Mouse (Mus musculus) kidney, postnatal 0 days (tissue): Measurements from ENCODE around the gene AI481877. TPM values are rescaled to one million over a fixed set of nuclear protein-coding genes. Genes with fewer than 3 reads are reported as not detected.

Source experiments
- ATAC-seq: fragments of 200-750 bp; cut with Nextera tagmentation; replicated peaks from 2 replicates; pipeline ENCODE4 v1.8.0; 2017; ENCODE audit warnings: low read depth, moderate number of reproducible peaks, moderate TSS enrichment, moderate library complexity; ENCODE audit not compliant: low FRiP score
- DNase-seq: peaks from one replicate; pipeline ENCODE4 v3.0.0-alpha.2; 2016; ENCODE audit warnings: low spot score
- H3K27ac ChIP-seq: fragments of 300-500 bp; sonication (generic); 2 replicates; pipeline ENCODE4 v1.5.1; 2014; ENCODE audit warnings: mild to moderate bottlenecking
- H3K27me3 ChIP-seq: fragments of 300-500 bp; sonication (generic); 2 replicates; pipeline ENCODE4 v1.6.1; 2014; ENCODE audit warnings: low read length, mixed read lengths; ENCODE audit not compliant: insufficient read depth
- H3K36me3 ChIP-seq: fragments of 300-500 bp; sonication (generic); 2 replicates; pipeline ENCODE4 v1.6.1; 2014; ENCODE audit warnings: low read length, mixed read lengths; ENCODE audit not compliant: insufficient read depth
- H3K4me1 ChIP-seq: fragments of 300-500 bp; sonication (generic); replicated peaks from 2 replicates; pipeline ENCODE4 v1.6.1; 2014; ENCODE audit warnings: antibody characterized with exemption, low read length, mixed read lengths; ENCODE audit not compliant: insufficient read depth
- H3K4me2 ChIP-seq: fragments of 300-500 bp; sonication (generic); 2 replicates; pipeline ENCODE4 v1.6.1; 2014; ENCODE audit warnings: mild to moderate bottlenecking, low read length, moderate library complexity, mixed read lengths
- H3K4me3 ChIP-seq: fragments of 300-500 bp; sonication (generic); replicated peaks from 2 replicates; pipeline ENCODE4 v1.5.1; 2014; ENCODE audit warnings: low read depth, low read length
- H3K9ac ChIP-seq: fragments of 300-500 bp; sonication (generic); 2 replicates; pipeline ENCODE4 v1.6.1; 2014; ENCODE audit warnings: low read depth, low read length
- H3K9me3 ChIP-seq: fragments of 300-500 bp; sonication (generic); replicated peaks from 2 replicates; pipeline ENCODE4 v1.6.1; 2016; ENCODE audit warnings: low read length, inconsistent platforms, mixed read lengths
- CTCF ChIP-seq: IDR thresholded peaks from 2 replicates; pipeline ENCODE4 v1.5.1; 2016; ENCODE audit warnings: antibody characterized with exemption, low read depth, mild to moderate bottlenecking, moderate library complexity
- WGBS: fragments of 180-500 bp; shearing (Covaris S2); extraction: QIAGEN DNeasy Blood & Tissue Kit; methylation state at CpG from one replicate; pipeline ENCODE4 v1.1.7; 2014; 5-methylcytosine and 5-hydroxymethylcytosine counted together
- polyA plus RNA-seq: library from polyadenylated mRNA; unstranded; fragments of >200 nt; fragmentation: Nextera tagmentation; extraction: Ambion mirVana; gene quantifications from 2 replicates; pipeline ENCODE4 v1.2.1, GENCODE M21; 2015

Gene AI481877
- polyA plus RNA-seq, 1 experiment from 2014 or later, result not detected

DNA sequence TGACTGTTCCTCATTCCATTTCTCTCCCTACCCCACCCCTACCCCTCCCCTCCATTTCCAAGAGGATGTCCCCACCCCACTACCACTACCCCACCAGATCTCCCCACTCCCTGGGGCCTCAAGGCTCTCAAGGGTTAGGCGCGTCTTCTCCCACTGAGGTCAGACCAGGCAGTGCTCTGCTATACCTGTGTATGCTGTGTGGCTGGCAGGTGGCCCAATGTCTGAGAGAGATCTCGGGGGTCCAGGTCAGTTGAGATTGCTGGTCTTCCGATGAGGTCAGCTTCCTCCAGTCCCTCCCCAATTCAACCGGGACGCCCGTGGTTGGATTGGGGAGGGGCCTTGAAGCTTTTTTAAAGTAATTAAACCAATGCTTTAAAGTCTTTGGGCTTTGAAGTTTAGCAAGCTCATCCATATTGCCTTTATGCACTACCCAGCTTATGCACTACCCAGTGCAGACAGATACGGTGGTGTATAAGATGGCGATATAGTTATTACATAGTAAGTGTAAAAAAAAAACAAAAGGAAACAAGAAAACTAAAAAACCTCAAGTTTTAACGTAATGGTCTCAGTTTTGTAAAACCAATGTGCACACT lies 104.4 kb downstream of the AI481877 start:
- Histone ChIP-seq H3K27me3 (no peaks in the 10 kb centered on the region), H3K4me2 (peak overlapping the region; percentile 84), H3K9me3 (no peaks in the 10 kb centered on the region), H3K36me3 (no peaks in the 10 kb centered on the region), H3K9ac (no peak overlapping the region), H3K27ac (no peak overlapping the region), H3K4me1 (no peaks in the 10 kb centered on the region), H3K4me3 (peak overlapping the region; percentile 80)
- DNase-seq (no peak), ATAC-seq (no peak)
- 71% methylated on average over 10 of the region's 10 CpGs for WGBS
- no peak for TF ChIP-seq CTCF

DNA sequence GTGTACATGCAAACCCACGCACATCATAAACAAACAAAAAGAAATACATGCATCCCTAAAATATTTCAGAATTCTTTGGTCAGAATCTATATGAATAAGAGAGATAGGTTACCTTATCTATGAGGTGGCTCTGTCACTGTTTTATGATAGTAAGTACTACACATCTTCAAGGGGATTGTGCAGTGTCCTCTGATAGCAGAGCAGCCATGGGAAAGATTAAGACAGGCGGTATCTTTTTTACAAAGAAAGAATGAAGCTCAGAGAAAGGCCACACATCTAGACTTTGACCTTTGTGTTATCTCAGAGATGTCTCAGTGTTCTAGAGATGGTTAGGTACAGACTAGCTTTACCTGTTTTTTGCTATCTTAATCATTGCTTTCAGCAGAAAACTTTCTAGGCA lies 121.9 kb downstream of the AI481877 start:
- H3K4me3 ChIP-seq, result no peak overlapping the region
- no peaks in the 10 kb centered on the region for H3K4me1 ChIP-seq
- no peak overlapping the region for H3K9ac ChIP-seq
- ATAC-seq (no peak), DNase-seq (no peak)
- no peaks in the 10 kb centered on the region for H3K9me3 ChIP-seq
- H3K4me2 ChIP-seq, result no peak overlapping the region
- no peak overlapping the region for H3K27ac ChIP-seq
- WGBS, result 92% methylated on average over 2 of the region's 2 CpGs
- no peaks in the 10 kb centered on the region for H3K27me3 ChIP-seq
- H3K36me3 ChIP-seq, result peaks cover 21% of the 10 kb centered on the region; the same call in 1 of the 2 replicates
- TF ChIP-seq CTCF, result no peak

DNA sequence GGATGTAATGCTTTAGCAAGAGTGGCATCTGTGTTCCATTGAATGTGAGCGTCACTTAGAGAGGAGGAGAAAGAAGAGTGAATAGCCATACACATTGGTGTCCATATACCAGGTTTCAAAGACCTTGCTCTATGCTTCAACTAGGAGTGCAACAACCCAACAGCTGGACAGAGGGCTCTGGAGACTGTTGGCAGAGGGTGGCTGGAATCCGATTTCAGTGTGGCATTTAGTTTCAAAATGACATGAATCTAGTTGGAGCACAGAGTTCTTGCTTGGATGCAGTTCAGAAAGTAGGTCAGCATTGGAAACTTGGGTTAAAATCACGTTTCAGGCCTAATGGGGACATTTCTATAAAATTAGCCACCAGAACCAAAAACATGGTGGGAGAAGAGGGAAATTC lies 123.6 kb downstream of the AI481877 start:
- no peak overlapping the region for H3K4me2 ChIP-seq
- 68% methylated on average over 3 of the region's 3 CpGs for WGBS

DNA sequence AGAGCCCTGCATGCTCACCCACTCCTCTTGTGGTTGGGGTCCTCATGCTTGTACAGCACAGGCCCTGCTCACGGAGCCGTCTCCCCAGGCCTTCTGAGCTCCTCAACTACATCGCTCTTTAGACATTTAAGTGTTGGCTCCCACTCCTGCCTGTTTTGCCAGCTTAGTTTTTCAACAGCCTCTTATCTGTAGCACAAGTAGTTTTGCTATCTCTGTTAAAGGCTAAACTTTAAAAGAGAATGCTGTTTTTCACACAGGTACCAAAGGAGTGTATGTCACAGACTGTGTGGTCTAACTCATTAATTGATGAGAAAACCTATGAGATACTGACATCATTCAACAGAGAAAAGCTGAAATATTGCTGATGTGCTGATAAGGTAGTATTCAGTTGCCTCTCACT lies 127.3 kb downstream of the AI481877 start:
- 0 out of 2 replicates have a peak, but pooled peaks cover 4% of the 10 kb centered on the region for H3K36me3 ChIP-seq
- TF ChIP-seq CTCF, result no peak
- H3K9ac ChIP-seq, result no peak overlapping the region
- H3K4me3 ChIP-seq, result no peak overlapping the region
- no peak overlapping the region for H3K4me2 ChIP-seq
- no peak for ATAC-seq
- no peak overlapping the region for H3K27ac ChIP-seq
- H3K9me3 ChIP-seq, result no peaks in the 10 kb centered on the region
- 81% methylated on average over 3 of the region's 3 CpGs for WGBS
- no peaks in the 10 kb centered on the region; the same call in 1 of the 2 replicates for H3K4me1 ChIP-seq
- H3K27me3 ChIP-seq, result no peaks in the 10 kb centered on the region
- DNase-seq, result no peak

More for the DNA sequence above, 123.6 kb downstream of the AI481877 start:
- peaks cover 16% of the 10 kb centered on the region; the same call in 1 of the 2 replicates for H3K36me3 ChIP-seq
- no peaks in the 10 kb centered on the region for H3K4me1 ChIP-seq
- no peaks in the 10 kb centered on the region for H3K9me3 ChIP-seq
- ATAC-seq (no peak), DNase-seq (no peak)
- no peak for TF ChIP-seq CTCF
- no peaks in the 10 kb centered on the region for H3K27me3 ChIP-seq
- H3K27ac ChIP-seq, result no peak overlapping the region
- H3K9ac ChIP-seq, result no peak overlapping the region
- H3K4me3 ChIP-seq, result no peak overlapping the region

DNA sequence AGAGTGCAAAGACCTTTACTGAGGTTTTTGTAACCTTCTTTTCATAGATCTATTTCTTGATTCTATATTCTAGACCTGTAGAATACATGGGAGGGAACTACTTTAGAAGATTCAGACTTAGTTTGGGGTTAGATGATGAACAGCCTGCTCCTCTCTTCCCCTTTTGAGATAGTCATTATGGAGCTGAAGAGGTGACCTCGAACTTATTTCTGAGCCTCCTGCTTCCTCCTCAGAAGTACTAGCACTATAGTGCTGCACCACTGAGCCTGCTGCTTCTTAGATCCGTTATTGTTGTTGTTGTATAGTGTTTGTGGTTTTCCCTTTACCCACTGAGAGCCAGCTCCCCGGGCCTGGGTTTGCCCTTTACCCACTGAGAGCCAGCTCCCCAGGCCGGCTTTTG lies 129.1 kb downstream of the AI481877 start:
- TF ChIP-seq CTCF, result no peak
- no peak overlapping the region for H3K9ac ChIP-seq
- no peak overlapping the region for H3K4me2 ChIP-seq
- H3K9me3 ChIP-seq, result no peaks in the 10 kb centered on the region
- H3K27me3 ChIP-seq, result no peaks in the 10 kb centered on the region
- peaks cover 2% of the 10 kb centered on the region for H3K4me1 ChIP-seq
- H3K36me3 ChIP-seq, result 0 out of 2 replicates have a peak, but pooled peaks cover 4% of the 10 kb centered on the region
- DNase-seq (no peak), ATAC-seq (no peak)
- WGBS, result 78% methylated on average over 4 of the region's 4 CpGs
- no peak overlapping the region for H3K27ac ChIP-seq
- no peak overlapping the region for H3K4me3 ChIP-seq

DNA sequence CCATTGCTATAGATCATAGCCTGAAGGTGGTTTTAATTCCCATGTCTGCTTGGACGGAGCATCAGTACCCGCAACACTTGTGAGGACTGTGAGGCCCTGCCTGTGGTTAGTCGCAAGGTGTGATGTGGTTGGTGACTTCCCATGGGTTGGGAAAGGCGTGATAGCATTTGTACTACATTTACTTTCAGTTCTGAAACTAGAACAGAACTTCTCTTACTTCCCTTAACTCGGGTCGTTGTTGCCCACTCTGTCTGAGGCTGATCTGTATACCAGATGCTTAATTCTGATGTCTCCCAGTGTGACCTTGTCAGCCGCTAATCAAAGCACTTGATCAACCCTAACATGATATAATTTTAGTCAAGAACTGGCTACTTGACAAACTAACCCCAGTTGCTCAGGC lies 129.6 kb downstream of the AI481877 start:
- Histone ChIP-seq H3K27ac (no peak overlapping the region), H3K9me3 (no peaks in the 10 kb centered on the region), H3K4me1 (peaks cover 7% of the 10 kb centered on the region), H3K27me3 (no peaks in the 10 kb centered on the region), H3K36me3 (0 out of 2 replicates have a peak, but pooled peaks cover 2% of the 10 kb centered on the region), H3K9ac (no peak overlapping the region), H3K4me3 (no peak overlapping the region), H3K4me2 (no peak overlapping the region)
- 92% methylated on average over 7 of the region's 7 CpGs for WGBS
- no peak for DNase-seq
- no peak for ATAC-seq
- no peak for TF ChIP-seq CTCF

DNA sequence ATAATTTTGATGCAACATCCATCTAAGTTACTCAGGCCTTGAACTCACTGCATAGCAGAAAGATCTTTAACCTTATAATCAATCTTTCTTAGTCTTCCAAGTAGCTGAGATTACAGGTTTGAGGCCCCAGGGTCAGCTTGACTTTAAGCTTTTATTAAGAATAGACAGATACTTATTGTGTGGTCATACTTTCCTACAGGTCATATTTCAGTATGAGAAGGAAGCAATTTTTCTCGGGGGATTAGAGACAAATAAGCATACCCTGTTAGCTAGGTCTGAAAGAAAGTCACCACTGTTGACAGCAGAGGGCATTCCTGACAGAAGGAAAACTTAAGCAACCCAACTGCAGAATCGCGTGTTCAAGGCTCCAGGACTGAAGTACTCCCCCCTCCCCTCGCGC lies 130.8 kb downstream of the AI481877 start:
- H3K4me2 ChIP-seq, result no peak overlapping the region
- H3K27ac ChIP-seq, result no peak overlapping the region
- no peaks in the 10 kb centered on the region for H3K36me3 ChIP-seq
- H3K9me3 ChIP-seq, result no peaks in the 10 kb centered on the region
- DNase-seq (no peak), ATAC-seq (no peak)
- no peak overlapping the region for H3K4me3 ChIP-seq
- WGBS, result 69% methylated on average over 5 of the region's 5 CpGs
- no peaks in the 10 kb centered on the region for H3K27me3 ChIP-seq
- H3K9ac ChIP-seq, result no peak overlapping the region
- no peak for TF ChIP-seq CTCF
- peaks cover 10% of the 10 kb centered on the region for H3K4me1 ChIP-seq
